Mouse (Mus musculus): ENCODE data around the gene Rhox2f.
"Not testable (repeated sequence)": the region's sequence is repeated elsewhere in the genome, so short reads cannot be mapped to it uniquely, and the experiment has no call there.

Rhox2f gene

DNA sequence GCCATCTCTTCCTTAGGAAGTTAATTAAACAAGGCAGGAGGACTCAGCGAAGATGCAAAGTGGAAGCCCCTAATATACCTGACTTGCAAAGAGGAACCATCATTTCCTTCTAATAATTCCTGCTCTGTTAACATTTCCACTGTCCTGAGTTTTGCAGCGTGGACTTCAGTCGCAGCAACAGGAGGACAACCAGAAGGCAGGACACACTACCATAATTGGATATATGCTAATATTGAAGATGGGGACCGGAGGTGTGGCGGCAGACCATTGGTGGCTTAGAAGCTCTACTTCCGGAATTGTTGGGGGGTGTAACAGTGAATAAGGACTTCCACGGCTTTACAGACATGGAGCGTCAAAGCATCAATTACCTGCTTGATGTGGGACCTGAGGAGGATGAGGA is at the start of gene Rhox2f:
TSS of gene Rhox2f (plus strand) at position 301 of the 400 bp plus-strand sequence.
- not testable (repeated sequence) for DNase-seq (ENCODE audit: low read depth, low spot score)

DNA sequence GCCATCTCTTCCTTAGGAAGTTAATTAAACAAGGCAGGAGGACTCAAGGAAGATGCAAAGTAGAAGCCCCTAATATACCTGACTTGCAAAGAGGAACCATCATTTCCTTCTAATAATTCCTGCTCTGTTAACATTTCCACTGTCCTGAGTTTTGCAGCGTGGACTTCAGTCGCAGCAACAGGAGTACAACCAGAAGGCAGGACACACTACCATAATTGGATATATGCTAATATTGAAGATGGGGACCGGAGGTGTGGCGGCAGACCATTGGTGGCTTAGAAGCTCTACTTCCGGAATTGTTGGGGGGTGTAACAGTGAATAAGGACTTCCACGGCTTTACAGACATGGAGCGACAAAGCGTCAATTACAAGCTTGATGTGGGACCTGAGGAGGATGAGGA is 41.1 kb upstream of the Rhox2f start, which contains the start of gene Rhox2e:
TSS of gene Rhox2e (plus strand) at position 301 of the 400 bp plus-strand sequence.
- DNase-seq (ENCODE audit: low read depth, low spot score) = not testable (repeated sequence)

DNA sequence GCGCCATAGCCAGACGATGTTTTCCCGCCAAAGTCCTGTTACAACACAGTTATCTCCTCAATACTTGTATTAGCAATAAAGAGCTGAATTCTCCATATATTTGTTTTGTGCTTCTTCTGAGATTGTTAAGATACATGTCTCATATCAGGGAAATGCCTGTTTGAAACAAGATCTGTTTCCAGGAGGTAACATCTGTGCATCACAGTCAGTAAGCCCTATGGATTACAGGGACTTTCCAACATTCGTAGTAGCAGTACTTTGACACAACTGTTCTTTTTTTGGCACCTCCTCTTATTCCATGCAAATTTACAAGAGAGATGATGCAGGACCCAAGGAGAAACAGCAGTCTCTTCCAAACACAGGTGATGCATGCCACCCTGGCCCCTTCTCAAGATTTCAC is 29.5 kb upstream of the Rhox2f start, which contains the start of gene Rhox3e:
TSS of gene Rhox3e (plus strand) at position 301 of the 400 bp plus-strand sequence.
- DNase-seq (ENCODE audit: low read depth, low spot score) = not testable (repeated sequence)

DNA sequence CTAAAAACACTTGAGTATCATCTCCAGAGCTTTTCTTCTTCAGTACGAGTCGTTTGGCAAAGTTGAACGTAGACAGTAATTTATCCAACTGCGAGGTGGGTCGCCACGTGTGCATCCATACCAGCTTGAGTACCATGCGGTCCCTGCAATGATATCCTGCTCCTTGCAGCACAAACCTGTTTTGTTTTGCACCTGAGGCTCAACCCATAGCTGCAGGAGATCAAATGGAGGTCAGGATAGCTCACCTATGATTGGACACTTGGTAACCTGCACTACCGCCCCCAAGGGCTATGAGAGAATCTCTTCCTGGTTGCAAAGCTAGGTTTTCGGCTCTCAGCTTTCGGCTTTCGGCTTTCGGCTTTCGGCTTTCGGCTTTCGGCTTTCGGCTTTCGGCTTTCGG is 14.1 kb upstream of the Rhox2f start, which contains the start of gene Rhox4e:
TSS of gene Rhox4e (plus strand) at position 301 of the 400 bp plus-strand sequence.
- DNase-seq (ENCODE audit: low read depth, low spot score) = not testable (repeated sequence)

DNA sequence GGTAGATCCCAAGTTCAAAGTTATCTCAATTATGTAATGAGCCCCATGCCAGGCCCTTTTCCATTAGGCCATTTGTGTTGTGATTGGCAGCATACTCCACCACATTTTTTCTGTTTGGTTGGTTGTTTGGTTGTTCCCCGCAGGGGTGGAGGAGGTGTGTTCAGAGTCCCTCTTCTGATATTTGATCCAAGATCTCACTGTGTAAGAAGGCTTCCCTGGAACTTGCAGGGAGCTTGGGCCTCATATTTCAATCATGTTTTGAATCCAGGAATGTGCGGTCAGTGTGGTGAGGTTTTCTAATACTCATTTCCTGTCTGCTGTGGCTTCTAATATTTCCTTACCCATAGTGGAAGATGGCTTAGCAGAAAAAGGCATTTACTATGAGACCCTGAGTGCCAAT is 1.4 kb downstream of the Rhox2f start:
- not testable (repeated sequence) for DNase-seq (ENCODE audit: low read depth, low spot score)

DNA sequence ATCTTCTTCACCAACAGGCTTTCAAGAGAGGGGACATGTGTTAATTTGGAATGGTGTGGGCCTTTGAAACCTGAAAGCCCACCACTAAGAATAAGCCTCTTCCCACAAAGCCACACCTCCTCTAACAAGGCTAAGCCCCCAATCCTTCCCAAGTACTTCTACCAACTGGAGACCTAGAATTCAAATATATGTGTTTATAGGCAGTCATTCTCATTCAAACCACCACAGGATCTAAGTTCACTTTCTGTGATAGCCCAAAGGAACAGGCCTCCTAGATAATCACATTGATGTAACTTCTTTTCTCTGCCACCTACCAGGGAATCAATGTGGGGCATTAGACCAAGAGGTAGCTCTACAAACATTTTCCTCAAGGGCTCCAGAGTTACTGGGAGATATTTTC is 9.5 kb downstream of the Rhox2f start, which contains the start of gene Rhox3f:
TSS of gene Rhox3f (plus strand) at position 301 of the 400 bp plus-strand sequence.
- not testable (repeated sequence) for DNase-seq (ENCODE audit: low read depth, low spot score)

DNA sequence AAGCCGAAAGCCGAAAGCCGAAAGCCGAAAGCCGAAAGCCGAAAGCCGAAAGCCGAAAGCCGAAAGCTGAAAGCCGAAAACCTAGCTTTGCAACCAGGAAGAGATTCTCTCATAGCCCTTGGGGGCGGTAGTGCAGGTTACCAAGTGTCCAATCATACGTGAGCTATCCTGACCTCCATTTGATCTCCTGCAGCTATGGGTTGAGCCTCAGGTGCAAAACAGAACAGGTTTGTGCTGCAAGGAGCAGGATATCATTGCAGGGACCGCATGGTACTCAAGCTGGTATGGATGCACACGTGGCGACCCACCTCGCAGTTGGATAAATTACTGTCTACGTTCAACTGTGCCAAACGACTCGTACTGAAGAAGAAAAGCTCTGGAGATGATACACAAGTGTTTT is 36.4 kb downstream of the Rhox2f start, which contains the start of gene Rhox4f:
TSS of gene Rhox4f (minus strand) at position 101 of the 400 bp plus-strand sequence.
- not testable (repeated sequence) for DNase-seq (ENCODE audit: low read depth, low spot score)

Measured in mesoderm, embryonic 11.5 days (tissue).